Mouse (Mus musculus) CH12.LX (cell line): ENCODE results near the gene Gm44596. TPM values are rescaled to one million over a fixed set of nuclear protein-coding genes. Genes with fewer than 3 reads are reported as not detected.

Experiments
- DNase-seq: peaks from one replicate; pipeline ENCODE4 v3.0.0-alpha.2; 2013; ENCODE audit errors: extremely low read depth
- H3K27ac ChIP-seq: 2 replicates; pipeline ENCODE4 v1.5.1; 2012; ENCODE audit warnings: low read depth, mild to moderate bottlenecking, control low read depth, moderate library complexity; ENCODE audit not compliant: insufficient read depth
- H3K27me3 ChIP-seq: replicated peaks from 2 replicates; pipeline ENCODE3; 2012; ENCODE audit warnings: inconsistent platforms
- H3K36me3 ChIP-seq, 2 experiments: replicated peaks in 1 of 2; 2 replicates each; pipeline versions ENCODE3 to v1.6.1; 2012; ENCODE audit warnings: inconsistent platforms in 1 of 2, low read length in 1 of 2, mild to moderate bottlenecking in 1 of 2, mixed read lengths in 1 of 2, moderate library complexity in 1 of 2; ENCODE audit not compliant: control insufficient read depth in 1 of 2, insufficient read depth in 1 of 2
- H3K4me1 ChIP-seq, 2 experiments: 2 replicates each; pipeline ENCODE4 v1.6.1; 2012; ENCODE audit warnings: inconsistent platforms in 1 of 2, moderate library complexity in 1 of 2; ENCODE audit not compliant: insufficient read depth in 2 of 2, control insufficient read depth in 1 of 2
- H3K4me2 ChIP-seq: 2 replicates; pipeline ENCODE4 v1.6.1; 2012; ENCODE audit warnings: low read depth, mild to moderate bottlenecking, control low read depth; ENCODE audit not compliant: poor library complexity, insufficient read depth, severe bottlenecking
- H3K4me3 ChIP-seq, 3 experiments: fragments of 150-350 bp in 1 of 3; sonication (generic) in 1 of 3; replicated peaks in 1 of 3; 2 replicates each; pipeline versions ENCODE3 to v1.5.1; 2011 to 2012; ENCODE audit warnings: low read depth in 2 of 3, low read length in 2 of 3, mild to moderate bottlenecking in 2 of 3, moderate library complexity in 2 of 3, control low read depth in 1 of 3, improper control_type of control experiment in 1 of 3, inconsistent platforms in 1 of 3, mixed read lengths in 1 of 3; ENCODE audit not compliant: poor library complexity in 1 of 3
- H3K79me2 ChIP-seq: replicated peaks from 2 replicates; pipeline ENCODE4 v1.6.1; 2012; ENCODE audit warnings: mild to moderate bottlenecking, moderate library complexity; ENCODE audit not compliant: control insufficient read depth, poor library complexity, insufficient read depth, severe bottlenecking; ENCODE audit errors: extremely low read depth
- H3K9ac ChIP-seq: 2 replicates; pipeline ENCODE4 v1.6.1; 2012; ENCODE audit warnings: low read depth, mild to moderate bottlenecking, control low read depth, moderate library complexity; ENCODE audit not compliant: insufficient read depth
- H3K9me3 ChIP-seq: replicated peaks from 2 replicates; pipeline ENCODE3; 2012; ENCODE audit warnings: low read length, inconsistent platforms, mixed read lengths
- CHD2 ChIP-seq: IDR thresholded peaks from 2 replicates; pipeline ENCODE4 v1.6.1; 2011; ENCODE audit warnings: low read length, improper control_type of control experiment
- CTCF ChIP-seq, 2 experiments: IDR thresholded peaks in 1 of 2; conservative IDR thresholded peaks in 1 of 2; 2 replicates each; pipeline ENCODE4 v1.5.1; 2011 to 2012; ENCODE audit warnings: low read depth in 2 of 2, low read length in 2 of 2, improper control_type of control experiment in 1 of 2, inconsistent platforms in 1 of 2, mild to moderate bottlenecking in 1 of 2, moderate library complexity in 1 of 2
- EP300 ChIP-seq: IDR thresholded peaks from 2 replicates; pipeline ENCODE4 v1.6.1; 2011; ENCODE audit warnings: low read length, improper control_type of control experiment
- GABPA ChIP-seq: IDR thresholded peaks from 2 replicates; pipeline ENCODE4 v1.6.1; 2012; ENCODE audit warnings: low read depth, low read length, improper control_type of control experiment, inconsistent platforms; ENCODE audit not compliant: insufficient replicate concordance
- JUN ChIP-seq: IDR thresholded peaks from 2 replicates; pipeline ENCODE4 v1.6.1; 2011; ENCODE audit warnings: low read depth, mild to moderate bottlenecking, low read length, improper control_type of control experiment, moderate library complexity; ENCODE audit not compliant: insufficient read depth
- MAX ChIP-seq: IDR thresholded peaks from 2 replicates; pipeline ENCODE4 v1.6.1; 2011; ENCODE audit warnings: low read length, improper control_type of control experiment
- MAZ ChIP-seq: IDR thresholded peaks from 2 replicates; pipeline ENCODE4 v1.6.1; 2012; ENCODE audit warnings: low read depth, mild to moderate bottlenecking, inconsistent platforms, low read length, improper control_type of control experiment, moderate library complexity
- MEF2A ChIP-seq: IDR thresholded peaks from 2 replicates; pipeline ENCODE4 v1.6.1; 2014; ENCODE audit warnings: low read depth, mild to moderate bottlenecking, inconsistent platforms, low read length, improper control_type of control experiment, borderline replicate concordance
- MXI1 ChIP-seq: IDR thresholded peaks from 2 replicates; pipeline ENCODE4 v1.6.1; 2011; ENCODE audit warnings: mild to moderate bottlenecking, low read depth, low read length, improper control_type of control experiment
- NELFE ChIP-seq: IDR thresholded peaks from 2 replicates; pipeline ENCODE4 v1.6.1; 2011; ENCODE audit warnings: low read depth, low read length, improper control_type of control experiment
- SIN3A ChIP-seq: IDR thresholded peaks from 2 replicates; pipeline ENCODE4 v1.6.1; 2012; ENCODE audit warnings: low read length, improper control_type of control experiment, inconsistent platforms
- SMC3 ChIP-seq: IDR thresholded peaks from 2 replicates; pipeline ENCODE4 v1.6.1; 2011; ENCODE audit warnings: low read depth, low read length, improper control_type of control experiment
- USF2 ChIP-seq: conservative IDR thresholded peaks from 2 replicates; pipeline ENCODE4 v1.6.1; 2011; ENCODE audit warnings: low read depth, low read length, improper control_type of control experiment
- ZKSCAN1 ChIP-seq: IDR thresholded peaks from 2 replicates; pipeline ENCODE4 v1.6.1; 2012; ENCODE audit warnings: low read depth, inconsistent platforms, low read length, improper control_type of control experiment, borderline replicate concordance
- ZNF384 ChIP-seq: IDR thresholded peaks from 2 replicates; pipeline ENCODE4 v1.6.1; 2012; ENCODE audit warnings: low read depth, low read length, improper control_type of control experiment, inconsistent platforms
- dilution Hi-C: fragments of 300-500 bp; cut with MboI; formaldehyde crosslinking; loops from 2 replicates; pipeline ENCODE4 v1.14.3; 2020; ENCODE audit warnings: low sequenced_read_pairs; ENCODE audit not compliant: extremely low pct_unique_long_range_greater_than_20kb, extremely low pct_ligation_motif_present
- in situ Hi-C: fragments of 300-500 bp; cut with MboI; formaldehyde crosslinking; loops from 3 replicates; pipeline ENCODE4 v1.14.3; 2019; ENCODE audit warnings: low sequenced_read_pairs, low pct_ligation_motif_present, low pct_unique_long_range_greater_than_20kb, mixed read lengths
- polyA plus RNA-seq: library from polyadenylated mRNA; unstranded; fragments of >175 nt; gene quantifications from 2 replicates; pipeline ENCODE4 v1.2.1, GENCODE M21; 2012; ENCODE audit warnings: low read depth; ENCODE audit not compliant: insufficient read length
- total RNA-seq, 2 experiments: library from RNA; depleted of rRNA; stranded (reverse); fragments of 300-350 nt in 1 of 2; fragments of >200 nt in 1 of 2; gene quantifications; 2 replicates each; pipeline ENCODE4 v1.2.3; 2012 to 2014

Gm44596 gene
- total and polyA plus RNA-seq, 3 experiments, result not detected

GRCm38 (mm10) chr6:128421480-128421879, 46.2 kb downstream of the Gm44596 start:
- no peak overlapping the region for H3K4me2 ChIP-seq
- TF ChIP-seq USF2, result no peak
- TF ChIP-seq MAX, result no peak
- TF ChIP-seq GABPA, result no peak
- TF ChIP-seq MXI1, result no peak
- TF ChIP-seq ZKSCAN1, result no peak
- TF ChIP-seq NELFE, result no peak
- no peak for TF ChIP-seq MAZ
- TF ChIP-seq MEF2A, result no peak
- no peak for TF ChIP-seq SMC3
- no peak for TF ChIP-seq CHD2
- no peak for TF ChIP-seq EP300
- TF ChIP-seq JUN, result no peak
- TF ChIP-seq CTCF (conservative IDR thresholded peaks at IDR 0.05 in 1 of 2, IDR thresholded peaks at IDR 0.05 in 1 of 2; ENCODE audit: low read depth in 2 of 2, low read length in 2 of 2), result no peak
- TF ChIP-seq SIN3A, result no peak
- TF ChIP-seq, all 38 proteins: peak for 0

GRCm38 (mm10) chr6:128423496-128424268, 48.4 kb downstream of the Gm44596 start:
- Histone ChIP-seq H3K9me3 (no peaks in the 10 kb centered on the region), H3K79me2 (peaks cover 21% of the 10 kb centered on the region), H3K27me3 (no peaks in the 10 kb centered on the region), H3K4me3 (peak overlapping the region; percentile 62 to 91 (median 72)), H3K4me1 (peaks cover 0 to 16% of the 10 kb centered on the region in 2 experiments; a peak in 2 of 4 replicates), H3K27ac (no peak overlapping the region; the same call in 1 of the 2 replicates), H3K4me2 (peak overlapping the region; percentile 100), H3K9ac (peak overlapping the region; percentile 94), H3K36me3 (peaks cover 4 to 37% of the 10 kb centered on the region in 2 experiments)
- no peak for DNase-seq
- in situ Hi-C loops, result no loop called here
- dilution Hi-C loops, result no loop called here
- TF ChIP-seq MEF2A (no peak), ZNF384 (peak; percentile 57)

More at GRCm38 (mm10) chr6:128421480-128421879, 46.2 kb downstream of the Gm44596 start:
- in situ Hi-C loops (no loop called here), dilution Hi-C loops (no loop called here)
- peaks cover 21% of the 10 kb centered on the region for H3K79me2 ChIP-seq
- H3K4me1 ChIP-seq, result peaks cover 0 to 16% of the 10 kb centered on the region in 2 experiments; a peak in 2 of 4 replicates
- no peaks in the 10 kb centered on the region for H3K27me3 ChIP-seq
- H3K36me3 ChIP-seq, result peaks cover 4 to 35% of the 10 kb centered on the region in 2 experiments
- no peak overlapping the region for H3K4me3 ChIP-seq
- no peak overlapping the region for H3K27ac ChIP-seq
- no peak for DNase-seq
- no peaks in the 10 kb centered on the region for H3K9me3 ChIP-seq
- no peak overlapping the region for H3K9ac ChIP-seq
